Mouse (Mus musculus): Measurements from ENCODE around the gene Gzmb. TPM values are rescaled to one million over a fixed set of nuclear protein-coding genes. Genes with fewer than 3 reads are reported as not detected.
"Not testable (repeated sequence)": the region's sequence is repeated elsewhere in the genome, so short reads cannot be mapped to it uniquely, and the experiment has no call there.

Gene Gzmb
- not detected in 2 replicates for polyA plus RNA-seq (2011; ENCODE audit: insufficient read length, low read depth, missing spikeins)

DNA sequence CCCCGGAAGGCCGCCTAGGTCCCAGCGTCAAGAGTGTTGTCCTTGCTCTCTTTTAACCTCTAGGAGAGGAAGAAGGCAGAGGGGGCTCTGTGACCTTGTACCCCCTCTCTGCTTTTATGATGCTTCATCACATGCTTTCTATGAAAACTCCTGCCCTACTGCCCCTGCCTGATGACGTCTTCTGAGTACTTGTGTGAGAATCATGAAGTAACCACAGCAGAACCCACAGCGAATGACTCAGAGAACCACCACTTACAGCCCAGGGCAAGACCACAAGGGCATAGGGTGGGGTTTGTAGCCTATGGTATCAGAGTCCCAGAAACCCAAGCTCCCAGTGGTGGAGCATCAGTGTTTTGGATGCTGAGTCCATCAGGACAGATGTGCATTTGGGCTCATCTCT lies at the start of gene Gzmb:
Gene Gzmb, minus strand, starts transcription at position 108 of the 400 bp plus-strand sequence.
- Histone ChIP-seq H3K4me1 (ENCODE audit: control insufficient read depth, insufficient read depth, low read length) (no peaks in the 10 kb centered on the region; the same call in 1 of the 2 replicates), H3K4me3 (ENCODE audit: insufficient read depth, low read length) (no peak within 1 kb of the TSS), H3K27ac (ENCODE audit: insufficient read depth, low read length) (no peak within 1 kb of the TSS)
- TF ChIP-seq POLR2A (IDR thresholded peaks at IDR 0.05; ENCODE audit: low read depth, low read length) (no peak), CTCF (IDR thresholded peaks at IDR 0.05; ENCODE audit: borderline replicate concordance, insufficient read depth, low read length) (no peak)

GRCm38 (mm10) chr14:56311801-56312200 lies 49.7 kb upstream of the Gzmb start:
- H3K4me3 ChIP-seq (ENCODE audit: insufficient read depth, low read length); H3K4me1 ChIP-seq (ENCODE audit: control insufficient read depth, insufficient read depth, low read length); H3K27ac ChIP-seq (ENCODE audit: insufficient read depth, low read length): not testable (repeated sequence)

DNA sequence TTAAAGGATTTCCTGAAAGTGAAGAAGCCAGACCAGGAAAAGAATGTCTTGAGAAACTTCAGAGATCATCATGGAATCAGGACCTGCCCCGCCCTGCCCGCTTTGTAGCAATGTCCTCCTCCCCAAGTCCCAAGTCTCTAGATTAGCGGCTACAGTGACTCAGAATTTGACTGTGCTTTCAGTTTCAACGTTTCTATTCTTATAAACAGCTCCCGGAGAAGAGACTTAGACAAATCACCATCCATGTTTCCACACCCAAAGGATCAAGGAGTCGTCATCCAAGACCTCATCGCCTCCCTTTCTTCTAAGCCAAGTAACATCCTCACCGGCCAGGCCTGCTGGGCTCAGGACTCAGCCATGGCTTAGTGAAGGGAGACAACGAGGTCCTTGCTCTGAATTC lies 48.2 kb upstream of the Gzmb start:
- TF ChIP-seq CTCF (IDR thresholded peaks at IDR 0.05; ENCODE audit: borderline replicate concordance, insufficient read depth, low read length) (no peak), POLR2A (IDR thresholded peaks at IDR 0.05; ENCODE audit: low read depth, low read length) (no peak)
- Histone ChIP-seq H3K27ac (ENCODE audit: insufficient read depth, low read length) (no peak overlapping the region), H3K4me1 (ENCODE audit: control insufficient read depth, insufficient read depth, low read length) (no peaks in the 10 kb centered on the region)

GRCm38 (mm10) chr14:56304149-56304548 lies 42.1 kb upstream of the Gzmb start:
- Histone ChIP-seq H3K4me1 (ENCODE audit: control insufficient read depth, insufficient read depth, low read length) (peaks cover 3% of the 10 kb centered on the region; the same call in 1 of the 2 replicates), H3K4me3 (ENCODE audit: insufficient read depth, low read length) (no peak overlapping the region), H3K27ac (ENCODE audit: insufficient read depth, low read length) (no peak overlapping the region)
- no peak for TF ChIP-seq CTCF (IDR thresholded peaks at IDR 0.05; ENCODE audit: borderline replicate concordance, insufficient read depth, low read length)
- no peak for TF ChIP-seq POLR2A (IDR thresholded peaks at IDR 0.05; ENCODE audit: low read depth, low read length)

More for the DNA sequence above, 48.2 kb upstream of the Gzmb start:
- H3K4me3 ChIP-seq (ENCODE audit: insufficient read depth, low read length), result no peak overlapping the region

DNA sequence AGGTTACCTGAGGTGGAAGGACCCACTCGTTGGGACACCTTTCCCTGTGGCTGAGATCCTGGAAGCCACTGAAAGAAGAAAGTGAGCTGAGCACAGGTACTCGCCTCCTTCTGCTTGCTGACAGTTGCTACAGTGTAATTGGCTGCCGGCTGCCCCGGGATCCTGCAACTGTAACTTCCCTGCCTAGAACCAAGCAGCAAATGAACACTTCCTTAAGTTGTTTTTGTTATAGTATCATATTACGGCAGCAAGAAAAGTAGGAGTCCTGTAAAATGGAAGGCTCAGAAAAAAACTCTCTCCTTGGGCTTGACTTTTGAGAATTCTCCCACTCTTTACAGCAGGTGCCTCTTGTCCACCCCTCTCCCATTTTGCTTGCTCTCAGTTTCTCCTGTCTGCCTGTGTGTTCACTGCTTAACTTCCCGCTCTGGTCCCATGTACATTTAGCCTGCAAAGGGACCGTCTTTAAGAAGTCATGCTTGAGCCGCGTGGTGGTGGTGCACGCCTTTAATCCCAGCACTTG lies 41.5 kb upstream of the Gzmb start:
- Histone ChIP-seq H3K4me3 (ENCODE audit: insufficient read depth, low read length) (no peak overlapping the region), H3K4me1 (ENCODE audit: control insufficient read depth, insufficient read depth, low read length) (peaks cover 3% of the 10 kb centered on the region; the same call in 1 of the 2 replicates), H3K27ac (ENCODE audit: insufficient read depth, low read length) (no peak overlapping the region)
- TF ChIP-seq POLR2A (IDR thresholded peaks at IDR 0.05; ENCODE audit: low read depth, low read length) (no peak), CTCF (IDR thresholded peaks at IDR 0.05; ENCODE audit: borderline replicate concordance, insufficient read depth, low read length) (no peak)

- peaks cover 3% of the 10 kb centered on the region; the same call in 1 of the 2 replicates for H3K4me1 ChIP-seq (ENCODE audit: control insufficient read depth, insufficient read depth, low read length)
- TF ChIP-seq CTCF (IDR thresholded peaks at IDR 0.05; ENCODE audit: borderline replicate concordance, insufficient read depth, low read length) (no peak), POLR2A (IDR thresholded peaks at IDR 0.05; ENCODE audit: low read depth, low read length) (no peak)
- no peak overlapping the region for H3K4me3 ChIP-seq (ENCODE audit: insufficient read depth, low read length)
- H3K27ac ChIP-seq (ENCODE audit: insufficient read depth, low read length), result no peak overlapping the region
These were observed 40.0 kb upstream of the Gzmb start for GRCm38 (mm10) chr14:56302091-56302490.

DNA sequence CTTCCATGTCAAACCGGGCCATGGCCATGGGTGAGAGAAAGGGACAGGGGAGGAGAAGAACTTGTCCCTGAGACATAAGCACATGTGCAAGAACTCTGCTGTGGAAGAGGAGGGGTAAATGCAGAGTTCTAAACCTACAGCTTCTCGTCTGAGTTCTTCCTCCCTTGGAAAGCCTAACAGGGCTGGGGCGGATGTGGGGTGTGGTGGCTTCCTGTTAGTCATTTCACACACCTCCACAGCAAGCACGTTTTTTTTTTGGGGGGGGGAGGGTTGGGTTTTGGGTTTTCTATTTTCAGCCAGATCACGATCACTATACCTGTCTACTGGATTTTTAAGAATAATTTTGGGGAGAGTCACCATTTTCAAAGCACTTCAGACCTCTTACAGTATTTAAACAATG lies 34.7 kb upstream of the Gzmb start:
- no peaks in the 10 kb centered on the region for H3K4me1 ChIP-seq (ENCODE audit: control insufficient read depth, insufficient read depth, low read length)
- no peak overlapping the region for H3K27ac ChIP-seq (ENCODE audit: insufficient read depth, low read length)
- TF ChIP-seq POLR2A (IDR thresholded peaks at IDR 0.05; ENCODE audit: low read depth, low read length) (no peak), CTCF (IDR thresholded peaks at IDR 0.05; ENCODE audit: borderline replicate concordance, insufficient read depth, low read length) (no peak)
- no peak overlapping the region for H3K4me3 ChIP-seq (ENCODE audit: insufficient read depth, low read length)

DNA sequence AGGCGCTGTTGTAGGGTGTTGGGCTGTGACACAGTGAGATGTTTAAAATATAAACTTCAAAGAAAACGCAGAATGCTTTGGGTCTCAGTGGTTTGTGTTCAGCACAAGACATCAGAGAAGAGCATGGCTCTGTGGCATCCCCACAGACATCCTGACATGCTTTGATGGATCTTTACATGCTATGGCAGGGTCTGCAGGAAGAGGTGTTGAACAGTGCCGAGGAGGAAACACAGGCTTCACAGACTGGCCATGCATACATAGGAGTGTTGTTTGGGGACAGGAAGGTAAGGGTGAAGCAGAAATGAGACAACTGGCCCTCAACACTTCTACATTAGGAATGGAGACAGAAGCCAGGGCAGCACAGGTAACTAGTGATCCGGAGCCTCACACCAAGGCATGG lies 34.0 kb upstream of the Gzmb start:
- TF ChIP-seq POLR2A (IDR thresholded peaks at IDR 0.05; ENCODE audit: low read depth, low read length), result no peak
- TF ChIP-seq CTCF (IDR thresholded peaks at IDR 0.05; ENCODE audit: borderline replicate concordance, insufficient read depth, low read length), result no peak
- H3K27ac ChIP-seq (ENCODE audit: insufficient read depth, low read length), result no peak overlapping the region
- H3K4me1 ChIP-seq (ENCODE audit: control insufficient read depth, insufficient read depth, low read length), result no peaks in the 10 kb centered on the region

GRCm38 (mm10) chr14:56293146-56293545 lies 31.1 kb upstream of the Gzmb start:
- H3K4me1 ChIP-seq (ENCODE audit: control insufficient read depth, insufficient read depth, low read length), result no peaks in the 10 kb centered on the region
- TF ChIP-seq CTCF (IDR thresholded peaks at IDR 0.05; ENCODE audit: borderline replicate concordance, insufficient read depth, low read length), result no peak
- no peak for TF ChIP-seq POLR2A (IDR thresholded peaks at IDR 0.05; ENCODE audit: low read depth, low read length)
- H3K27ac ChIP-seq (ENCODE audit: insufficient read depth, low read length), result no peak overlapping the region
- no peak overlapping the region for H3K4me3 ChIP-seq (ENCODE audit: insufficient read depth, low read length)

More for the DNA sequence above, 34.0 kb upstream of the Gzmb start:
- no peak overlapping the region for H3K4me3 ChIP-seq (ENCODE audit: insufficient read depth, low read length)

GRCm38 (mm10) chr14:56288651-56289050 lies 26.6 kb upstream of the Gzmb start:
- Histone ChIP-seq H3K4me1 (ENCODE audit: control insufficient read depth, insufficient read depth, low read length) (no peaks in the 10 kb centered on the region), H3K27ac (ENCODE audit: insufficient read depth, low read length) (no peak overlapping the region), H3K4me3 (ENCODE audit: insufficient read depth, low read length) (no peak overlapping the region)
- no peak for TF ChIP-seq POLR2A (IDR thresholded peaks at IDR 0.05; ENCODE audit: low read depth, low read length)
- no peak for TF ChIP-seq CTCF (IDR thresholded peaks at IDR 0.05; ENCODE audit: borderline replicate concordance, insufficient read depth, low read length)

GRCm38 (mm10) chr14:56287806-56288205 lies 25.7 kb upstream of the Gzmb start:
- Histone ChIP-seq H3K4me3 (ENCODE audit: insufficient read depth, low read length) (no peak overlapping the region), H3K27ac (ENCODE audit: insufficient read depth, low read length) (no peak overlapping the region), H3K4me1 (ENCODE audit: control insufficient read depth, insufficient read depth, low read length) (no peaks in the 10 kb centered on the region)
- TF ChIP-seq POLR2A (IDR thresholded peaks at IDR 0.05; ENCODE audit: low read depth, low read length) (no peak), CTCF (IDR thresholded peaks at IDR 0.05; ENCODE audit: borderline replicate concordance, insufficient read depth, low read length) (no peak)
